Mouse (Mus musculus) liver, adult (tissue): ENCODE results near the gene Epha1.

Source experiments
- GATA4 ChIP-seq: IDR thresholded peaks from 2 replicates; pipeline ENCODE4 v1.6.1; 2014; ENCODE audit warnings: mild to moderate bottlenecking, low read length; ENCODE audit not compliant: insufficient replicate concordance

The Epha1 gene

DNA sequence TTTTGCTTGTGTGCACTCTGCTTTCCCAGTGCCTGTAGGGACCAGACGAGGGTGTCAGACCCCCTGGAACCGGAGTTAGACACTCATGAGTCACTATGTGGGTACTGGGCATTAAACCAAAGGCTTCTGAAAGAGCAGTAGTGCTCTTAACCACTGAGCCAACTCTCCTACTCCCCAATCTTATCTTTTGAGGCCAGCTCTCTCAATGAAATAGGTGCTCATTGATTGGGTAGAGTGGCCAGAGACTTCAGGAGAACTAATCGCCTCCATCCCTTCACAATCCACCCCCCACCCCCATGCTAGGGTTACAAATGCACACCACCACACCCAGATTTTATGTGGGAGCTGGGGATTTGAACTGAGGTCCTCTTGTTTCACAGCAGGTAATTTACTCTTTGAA, 44.3 kb downstream of the Epha1 start:
- no peak for TF ChIP-seq GATA4

DNA sequence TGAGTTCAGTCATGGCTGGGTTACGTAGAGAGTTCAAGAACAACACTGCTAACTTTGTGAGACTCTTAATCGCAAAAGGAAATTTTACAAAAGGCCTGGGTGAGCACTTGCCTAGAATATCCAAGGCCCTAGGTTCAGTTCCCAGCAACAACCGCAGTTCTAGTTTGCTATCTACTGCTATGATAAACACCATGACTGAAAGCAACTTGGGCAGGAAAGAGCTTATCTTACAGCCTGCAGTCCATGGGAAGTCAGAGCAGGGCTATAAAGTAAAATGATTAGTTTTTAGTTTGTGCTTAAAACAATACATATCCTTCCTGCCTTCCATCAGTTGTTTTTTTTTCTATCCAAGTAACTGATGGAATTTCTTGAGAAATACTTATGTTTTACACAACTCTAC, 46.6 kb downstream of the Epha1 start:
- TF ChIP-seq GATA4 = no peak

DNA sequence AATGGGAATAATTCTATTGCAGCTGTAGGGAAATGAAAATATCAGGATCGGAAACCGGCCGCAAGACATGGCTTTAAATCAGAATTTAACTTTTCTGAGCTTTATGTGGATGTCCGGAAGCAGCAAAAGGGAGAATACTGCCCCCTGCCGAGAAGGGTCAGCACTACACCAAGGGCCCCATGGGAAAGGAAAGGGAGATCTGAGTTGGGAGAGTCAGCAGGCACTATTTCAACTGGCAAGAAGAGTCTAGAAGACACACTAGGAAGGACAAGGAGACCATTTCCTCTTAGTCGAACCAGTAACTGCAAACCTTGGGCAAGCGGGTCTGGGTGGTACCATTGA, 47.8 kb downstream of the Epha1 start:
- no peak for TF ChIP-seq GATA4

DNA sequence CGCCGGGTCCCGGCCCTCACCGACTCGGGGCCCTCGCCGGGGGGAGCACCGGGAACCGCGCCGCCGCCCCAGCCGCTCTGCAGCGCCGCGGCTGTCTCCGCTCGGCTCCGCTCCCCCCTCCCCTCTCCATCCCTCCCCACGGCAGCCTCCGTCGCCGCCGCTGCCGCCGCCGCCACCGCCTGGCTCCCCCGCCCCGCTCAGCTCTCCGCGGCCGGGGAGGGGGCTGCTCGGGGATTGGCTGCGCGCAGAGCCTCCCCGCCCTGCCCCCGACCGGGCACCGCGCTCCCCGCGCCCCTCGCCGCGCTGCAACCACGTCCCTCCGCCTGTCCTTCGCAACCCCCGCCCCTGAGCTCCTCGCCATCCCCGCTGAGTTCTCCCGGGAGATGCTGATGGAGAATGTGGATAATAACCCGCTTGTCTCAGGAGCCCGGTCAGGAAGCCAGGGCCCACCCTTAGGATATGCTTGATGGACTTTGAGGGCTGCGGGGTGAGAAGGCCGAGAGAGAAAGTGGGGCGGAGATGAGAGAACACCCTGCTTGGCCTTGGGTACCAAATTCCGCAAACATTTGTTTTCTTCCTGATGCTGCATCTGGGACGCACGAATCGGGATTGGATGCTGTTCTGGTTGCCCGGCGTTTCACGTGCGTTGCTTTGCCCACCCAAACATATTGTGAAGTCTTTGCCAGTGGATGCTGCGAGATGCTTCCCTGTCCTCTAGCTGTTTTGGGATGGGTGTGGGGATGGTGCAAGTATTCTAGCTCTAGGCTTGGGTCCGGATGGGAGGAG, 48.4 kb downstream of the Epha1 start, which contains the start of gene Fam131b:
Gene Fam131b, minus strand, starts transcription at position 162 of the 786 bp plus-strand sequence.
- no peak for TF ChIP-seq GATA4

DNA sequence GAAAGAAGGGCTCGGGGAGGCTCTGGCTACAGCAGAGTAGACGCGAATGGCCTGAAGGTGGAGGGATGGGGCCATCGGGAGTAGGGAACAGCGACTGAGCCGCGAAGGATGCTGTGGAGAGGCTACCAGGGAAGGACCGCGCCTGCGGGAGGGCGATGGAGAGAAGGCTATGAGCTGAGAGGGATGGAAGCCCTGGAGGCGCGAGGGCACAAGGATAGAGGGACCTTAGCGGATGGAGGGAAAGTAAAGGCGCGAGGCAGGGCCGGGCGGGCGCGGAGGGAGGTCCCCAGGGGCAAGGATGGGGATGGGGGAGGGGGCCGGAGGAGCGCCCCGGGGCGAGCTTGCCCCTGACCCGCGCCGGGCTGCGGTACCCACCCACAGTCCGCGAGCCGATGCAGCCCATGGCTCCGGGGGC, 49.0 kb downstream of the Epha1 start:
- no peak for TF ChIP-seq GATA4

DNA sequence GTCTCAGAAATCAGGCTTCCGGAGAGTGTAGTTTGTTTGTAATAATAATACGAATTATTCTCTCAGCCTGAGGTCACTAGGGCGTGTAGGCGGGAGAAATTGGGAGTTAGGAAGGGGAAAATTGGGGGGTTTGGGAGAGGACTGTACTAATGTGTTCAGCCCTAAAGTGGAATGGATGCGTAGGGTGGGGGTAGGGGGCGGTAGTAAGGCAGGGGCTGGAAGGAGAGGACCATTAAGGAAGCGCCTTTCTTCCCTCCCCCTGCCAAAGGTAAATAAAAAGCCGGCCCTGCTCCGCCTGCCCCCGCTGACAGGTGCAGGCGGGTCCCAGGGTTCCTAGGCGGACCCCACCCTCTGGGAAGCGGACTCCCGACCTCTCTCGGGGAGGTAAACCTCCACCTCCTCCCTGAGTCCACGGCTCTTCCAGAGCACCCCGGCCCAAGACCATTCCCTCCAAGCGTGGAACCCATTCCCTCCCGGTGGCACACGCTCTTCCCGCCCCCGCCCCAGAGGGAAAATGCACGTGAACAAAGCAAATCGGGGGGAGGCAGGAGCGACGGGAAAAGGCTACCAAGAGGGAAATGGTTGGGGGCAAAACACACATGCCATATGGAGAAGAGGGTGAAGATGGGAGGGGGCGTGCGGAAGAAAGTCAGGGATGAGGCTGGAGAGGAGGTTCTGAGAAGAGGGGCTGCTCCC, 49.5 kb downstream of the Epha1 start:
- TF ChIP-seq GATA4 = no peak

DNA sequence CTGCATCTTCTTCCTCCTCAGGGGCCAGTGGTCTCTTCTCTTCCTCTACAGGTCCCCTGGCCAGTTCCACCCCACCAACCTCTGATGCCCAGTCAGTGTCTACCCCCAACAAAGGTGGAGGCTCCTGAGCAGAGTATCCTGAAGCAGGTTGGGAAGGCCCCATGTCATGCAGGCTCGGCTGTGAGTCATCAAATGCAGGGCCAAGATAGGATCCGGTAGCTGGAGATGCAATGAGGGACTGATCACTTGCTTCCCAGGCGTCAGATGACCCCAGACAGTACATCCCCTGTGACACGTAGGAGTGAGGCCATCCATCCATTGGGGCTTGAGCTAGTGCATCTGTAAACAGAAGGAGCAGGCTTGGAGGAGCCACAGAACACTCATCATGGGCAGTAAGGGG, 54.8 kb downstream of the Epha1 start:
- no peak for TF ChIP-seq GATA4

DNA sequence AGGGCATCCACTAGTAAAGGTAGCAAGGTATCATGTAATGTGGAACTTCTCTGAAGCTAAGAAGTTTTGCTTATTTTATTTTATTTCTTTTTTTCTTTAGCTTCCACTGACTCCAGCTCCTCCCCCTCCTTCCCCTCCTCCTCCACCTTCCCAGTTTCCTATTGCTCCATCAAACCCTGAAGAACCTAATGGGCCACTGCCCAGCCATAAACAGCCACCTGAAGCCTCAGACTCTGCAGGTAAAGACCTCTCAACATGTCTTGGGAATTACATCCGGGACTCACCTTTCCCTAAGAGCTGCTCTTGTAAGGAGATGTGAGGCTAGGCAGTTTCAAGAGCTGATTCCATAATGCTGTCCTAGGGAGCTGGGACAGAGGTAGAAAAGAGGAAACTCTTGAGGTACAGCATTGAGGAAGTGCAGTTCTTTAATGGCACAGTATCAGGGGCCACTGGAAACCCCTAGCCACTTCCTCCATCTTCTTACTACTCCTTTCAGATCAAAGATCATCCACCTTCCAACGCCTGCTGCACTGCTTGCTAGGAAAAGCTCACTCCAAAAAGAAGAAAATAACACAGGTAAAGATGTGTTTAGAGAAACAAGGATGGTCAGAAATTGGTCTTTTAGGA, 62.5 kb downstream of the Epha1 start:
- no peak for TF ChIP-seq GATA4

DNA sequence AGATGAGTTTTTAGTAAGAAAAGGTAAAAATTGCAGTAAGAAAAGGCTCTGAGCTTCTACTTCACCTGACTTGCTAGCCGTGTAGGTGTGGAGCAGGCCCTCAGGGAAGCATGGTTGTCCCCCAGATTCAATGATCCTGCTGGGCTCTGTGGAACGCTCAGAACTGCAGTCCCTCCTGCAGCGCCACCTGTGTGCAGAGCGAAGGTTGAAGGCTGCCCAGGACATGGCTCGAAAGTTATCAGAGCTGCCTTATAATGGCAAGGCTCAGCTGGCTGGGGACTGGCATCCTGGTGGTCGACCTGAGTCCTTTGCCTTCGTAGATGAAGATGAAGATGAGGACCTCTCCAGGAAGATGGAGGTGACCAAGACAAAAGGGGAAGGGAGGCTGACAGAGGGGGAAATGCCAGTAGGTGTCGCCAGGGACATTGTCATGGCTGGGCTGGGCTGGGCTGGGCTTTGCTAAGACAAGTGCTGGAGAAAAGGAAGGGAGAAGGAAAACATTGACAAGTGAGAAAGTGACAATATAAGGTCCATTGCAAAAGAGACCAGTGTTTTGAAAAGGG, 63.2 kb downstream of the Epha1 start:
- TF ChIP-seq GATA4 = no peak
